Mouse (Mus musculus): Measurements from ENCODE around the gene Gba. TPM values are rescaled to one million over a fixed set of nuclear protein-coding genes. Genes with fewer than 3 reads are reported as not detected.
A peak's percentile ranks its signal among the peaks of the same experiment; 100 is the strongest.
"Not testable (repeated sequence)": the region's sequence is repeated elsewhere in the genome, so short reads cannot be mapped to it uniquely, and the experiment has no call there.

Gene Gba
- polyA plus RNA-seq, 1 experiment, result 40.6 TPM

DNA sequence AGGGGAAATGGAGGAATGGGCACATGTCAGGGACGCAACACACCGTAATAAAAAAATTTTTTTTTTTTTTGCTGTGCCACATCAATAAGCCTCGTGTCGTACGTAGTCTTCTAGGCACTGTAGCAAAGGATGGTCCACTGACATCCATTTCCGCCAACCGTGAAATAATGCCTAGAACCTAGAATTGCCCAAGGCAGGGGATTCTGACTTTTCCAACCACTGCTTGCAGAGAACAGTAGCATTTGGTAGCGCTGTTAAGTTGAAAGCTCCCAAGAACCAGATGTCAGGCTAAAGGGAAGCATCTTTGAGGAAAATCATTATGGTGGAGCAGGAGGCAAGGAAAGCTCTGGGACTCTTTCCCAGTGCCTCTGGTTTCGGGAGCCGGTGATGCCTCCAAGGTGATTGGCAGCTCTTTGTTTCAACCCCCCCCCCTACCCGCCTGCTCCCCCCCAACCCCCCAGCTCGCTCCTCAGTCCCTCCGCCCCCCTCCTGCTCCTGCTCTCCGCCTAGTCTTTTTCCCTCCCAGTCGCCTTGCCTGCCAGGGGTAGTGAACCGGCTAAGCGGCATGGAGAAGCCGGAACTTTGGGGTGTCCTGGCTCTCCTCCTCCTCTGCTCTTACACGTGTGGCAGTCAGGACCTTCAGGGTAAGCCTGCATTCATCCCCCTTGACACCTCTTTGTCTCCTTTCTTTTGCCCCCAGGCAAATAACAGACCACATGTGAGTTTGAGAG, 12.1 kb downstream of the Gba start, which contains the start of gene Thbs3:
Gene Thbs3 (plus strand): TSS at position 500 of the 731 bp plus-strand sequence.
- Histone ChIP-seq H3K79me3 (ENCODE audit: low read depth) (peaks cover 11% of the 10 kb centered on the region), H3K79me2 (ENCODE audit: control insufficient read depth, insufficient read depth) (peaks cover 31% of the 10 kb centered on the region), H3K27me3 (ENCODE audit: control insufficient read depth, insufficient read depth, insufficient read length) (no peaks in the 10 kb centered on the region), H3ac (ENCODE audit: control insufficient read depth, insufficient read length, low read depth) (peak within 1 kb of the TSS; percentile 86), H3K4me3 (ENCODE audit: insufficient read depth, poor library complexity, severe bottlenecking) (peak within 1 kb of the TSS; percentile 91), H3K36me3 (ENCODE audit: control insufficient read depth, insufficient read depth) (peaks cover 13% of the 10 kb centered on the region)
- TF ChIP-seq MYOD1 (IDR thresholded peaks at IDR 0.05; ENCODE audit: control insufficient read depth, insufficient read length, low read depth) (no peak), CEBPB (IDR thresholded peaks at IDR 0.05; ENCODE audit: low read depth) (no peak), CTCF (IDR thresholded peaks at IDR 0.05; ENCODE audit: control insufficient read depth, insufficient read depth, insufficient read length) (no peak)

DNA sequence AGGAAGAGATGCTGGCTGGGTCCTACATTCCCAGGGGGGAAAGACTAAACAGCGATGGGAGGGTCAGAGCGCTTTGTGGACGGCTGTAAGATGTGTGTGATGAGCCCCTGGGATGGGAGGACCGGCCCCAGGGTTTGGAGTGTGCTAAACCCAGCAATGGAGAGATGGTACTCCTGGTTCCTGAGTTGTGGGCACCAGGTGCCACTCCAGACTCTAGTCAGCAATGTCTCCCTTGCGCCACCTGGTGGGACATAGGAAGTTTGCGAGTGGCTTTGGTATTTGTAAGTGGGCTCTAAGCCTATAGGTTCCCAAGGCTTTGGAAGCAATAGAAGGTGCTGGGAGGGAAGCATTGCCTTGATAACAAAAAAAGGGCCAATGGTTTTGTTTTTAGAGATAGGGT, 13.1 kb downstream of the Gba start:
- H3K4me3 ChIP-seq (ENCODE audit: insufficient read depth, poor library complexity, severe bottlenecking), result no peak overlapping the region
- H3ac ChIP-seq (ENCODE audit: control insufficient read depth, insufficient read length, low read depth), result no peak overlapping the region
- TF ChIP-seq CTCF (IDR thresholded peaks at IDR 0.05; ENCODE audit: control insufficient read depth, insufficient read depth, insufficient read length) (peak; percentile 67), FOSL1 (IDR thresholded peaks at IDR 0.05; ENCODE audit: insufficient read depth, low read length, poor library complexity, severe bottlenecking) (no peak)
- peaks cover 29% of the 10 kb centered on the region for H3K79me2 ChIP-seq (ENCODE audit: control insufficient read depth, insufficient read depth)
- peaks cover 11% of the 10 kb centered on the region for H3K79me3 ChIP-seq (ENCODE audit: low read depth)
- peaks cover 6% of the 10 kb centered on the region for H3K36me3 ChIP-seq (ENCODE audit: control insufficient read depth, insufficient read depth)
- H3K27me3 ChIP-seq (ENCODE audit: control insufficient read depth, insufficient read depth, insufficient read length), result no peaks in the 10 kb centered on the region

DNA sequence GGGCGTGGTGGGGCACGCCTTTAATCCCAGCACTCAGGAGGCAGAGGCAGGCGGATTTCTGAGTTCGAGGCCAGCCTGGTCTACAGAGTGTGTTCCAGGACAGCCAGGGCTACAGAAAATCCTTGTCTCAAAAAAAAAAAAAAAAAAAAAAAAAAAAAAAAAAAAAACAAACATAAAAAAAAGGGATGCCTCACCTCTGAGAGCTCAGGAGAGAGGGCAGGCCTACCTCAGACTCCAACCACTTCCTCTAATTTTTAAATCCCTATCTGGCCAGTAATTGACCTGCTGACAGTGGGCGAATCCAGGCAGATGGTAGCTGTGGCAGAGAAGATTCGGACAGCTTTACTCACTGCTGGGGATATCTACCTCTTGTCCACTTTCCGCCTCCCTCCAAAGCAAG, 13.7 kb downstream of the Gba start:
- peaks cover 11% of the 10 kb centered on the region for H3K79me3 ChIP-seq (ENCODE audit: low read depth)
- H3K79me2 ChIP-seq (ENCODE audit: control insufficient read depth, insufficient read depth), result peaks cover 23% of the 10 kb centered on the region
- H3ac ChIP-seq (ENCODE audit: control insufficient read depth, insufficient read length, low read depth); H3K4me3 ChIP-seq (ENCODE audit: insufficient read depth, poor library complexity, severe bottlenecking); H3K36me3 ChIP-seq (ENCODE audit: control insufficient read depth, insufficient read depth); H3K27me3 ChIP-seq (ENCODE audit: control insufficient read depth, insufficient read depth, insufficient read length): not testable (repeated sequence)

DNA sequence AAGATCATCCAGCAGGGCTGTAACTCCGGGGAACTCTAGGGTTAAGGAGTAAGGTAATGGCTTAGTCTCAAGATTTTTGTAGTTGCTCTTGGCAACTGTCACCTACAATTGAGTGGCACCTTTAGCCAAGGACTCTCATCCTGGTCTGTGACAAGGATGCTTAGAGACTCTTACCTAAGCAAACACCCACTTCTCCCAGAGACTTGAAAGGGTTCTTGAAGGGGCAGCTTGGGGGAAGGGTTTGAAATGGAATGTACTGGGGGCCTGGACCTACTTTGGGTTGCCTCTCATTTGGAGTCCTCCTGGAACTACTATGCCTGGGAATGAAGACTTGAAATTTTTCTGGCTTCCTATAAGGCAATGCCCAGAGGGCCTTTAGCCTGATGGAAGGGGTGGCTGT, 15.5 kb downstream of the Gba start:
- Histone ChIP-seq H3K79me3 (ENCODE audit: low read depth) (peaks cover 3% of the 10 kb centered on the region), H3K27me3 (ENCODE audit: control insufficient read depth, insufficient read depth, insufficient read length) (no peaks in the 10 kb centered on the region), H3K4me3 (ENCODE audit: insufficient read depth, poor library complexity, severe bottlenecking) (no peak overlapping the region), H3K79me2 (ENCODE audit: control insufficient read depth, insufficient read depth) (peaks cover 5% of the 10 kb centered on the region), H3K36me3 (ENCODE audit: control insufficient read depth, insufficient read depth) (no peaks in the 10 kb centered on the region), H3ac (ENCODE audit: control insufficient read depth, insufficient read length, low read depth) (no peak overlapping the region)
- TF ChIP-seq MYOD1 (IDR thresholded peaks at IDR 0.05; ENCODE audit: control insufficient read depth, insufficient read length, low read depth) (no peak), CTCF (IDR thresholded peaks at IDR 0.05; ENCODE audit: control insufficient read depth, insufficient read depth, insufficient read length) (no peak), MAX (IDR thresholded peaks at IDR 0.05) (no peak), FOSL1 (IDR thresholded peaks at IDR 0.05; ENCODE audit: insufficient read depth, low read length, poor library complexity, severe bottlenecking) (no peak), USF1 (IDR thresholded peaks at IDR 0.05; ENCODE audit: low read depth) (no peak), MYOG (IDR thresholded peaks at IDR 0.05; ENCODE audit: control insufficient read depth, extremely low read depth, insufficient read length) (no peak), CEBPB (IDR thresholded peaks at IDR 0.05; ENCODE audit: low read depth) (no peak)

DNA sequence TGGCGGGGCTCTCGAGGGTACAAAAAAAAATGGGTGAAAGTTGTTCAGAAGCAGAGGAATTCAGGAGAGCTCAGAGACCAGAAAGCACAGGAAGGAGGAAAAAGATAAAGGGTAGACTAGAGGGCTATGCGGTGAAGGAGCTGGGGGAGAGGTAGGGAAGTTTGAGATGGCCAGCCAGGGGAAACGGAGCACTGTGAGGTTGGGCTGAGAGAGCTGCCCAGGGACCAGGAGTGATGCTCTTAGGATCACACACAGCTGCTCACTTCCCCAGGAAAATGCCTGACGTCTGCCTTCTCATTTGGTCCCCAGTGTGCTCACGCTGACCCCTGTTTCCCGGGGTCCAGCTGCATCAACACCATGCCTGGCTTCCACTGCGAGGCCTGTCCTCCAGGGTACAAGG, 16.8 kb downstream of the Gba start:
- H3K27me3 ChIP-seq (ENCODE audit: control insufficient read depth, insufficient read depth, insufficient read length), result no peaks in the 10 kb centered on the region
- H3K36me3 ChIP-seq (ENCODE audit: control insufficient read depth, insufficient read depth), result no peaks in the 10 kb centered on the region
- H3K4me3 ChIP-seq (ENCODE audit: insufficient read depth, poor library complexity, severe bottlenecking), result no peak overlapping the region
- no peak overlapping the region for H3ac ChIP-seq (ENCODE audit: control insufficient read depth, insufficient read length, low read depth)
- H3K79me2 ChIP-seq (ENCODE audit: control insufficient read depth, insufficient read depth), result no peaks in the 10 kb centered on the region
- TF ChIP-seq USF1 (IDR thresholded peaks at IDR 0.05; ENCODE audit: low read depth) (no peak), MAX (IDR thresholded peaks at IDR 0.05) (no peak), CEBPB (IDR thresholded peaks at IDR 0.05; ENCODE audit: low read depth) (no peak), MYOG (IDR thresholded peaks at IDR 0.05; ENCODE audit: control insufficient read depth, extremely low read depth, insufficient read length) (no peak), MYOD1 (IDR thresholded peaks at IDR 0.05; ENCODE audit: control insufficient read depth, insufficient read length, low read depth) (no peak), FOSL1 (IDR thresholded peaks at IDR 0.05; ENCODE audit: insufficient read depth, low read length, poor library complexity, severe bottlenecking) (no peak), CTCF (IDR thresholded peaks at IDR 0.05; ENCODE audit: control insufficient read depth, insufficient read depth, insufficient read length) (no peak)
- H3K79me3 ChIP-seq (ENCODE audit: low read depth), result no peaks in the 10 kb centered on the region

DNA sequence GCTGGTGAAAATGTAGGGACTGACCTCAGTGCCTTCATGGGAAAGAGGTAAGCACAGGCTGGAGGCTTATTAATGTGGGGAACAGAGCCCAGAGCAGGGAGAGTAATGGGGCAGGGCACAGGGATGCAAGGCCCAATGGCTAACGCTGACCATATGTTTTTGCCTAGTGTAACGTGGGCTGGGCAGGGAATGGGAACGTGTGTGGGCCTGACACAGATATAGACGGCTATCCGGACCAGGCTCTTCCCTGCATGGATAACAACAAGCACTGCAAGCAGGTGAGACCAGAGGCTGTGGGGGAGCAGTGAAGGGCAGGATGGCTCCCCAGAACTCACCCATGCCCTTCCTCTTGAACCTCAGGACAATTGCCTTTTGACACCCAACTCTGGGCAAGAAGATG, 18.4 kb downstream of the Gba start:
- Histone ChIP-seq H3ac (ENCODE audit: control insufficient read depth, insufficient read length, low read depth) (no peak overlapping the region), H3K79me2 (ENCODE audit: control insufficient read depth, insufficient read depth) (no peaks in the 10 kb centered on the region), H3K36me3 (ENCODE audit: control insufficient read depth, insufficient read depth) (no peaks in the 10 kb centered on the region), H3K79me3 (ENCODE audit: low read depth) (no peaks in the 10 kb centered on the region), H3K4me3 (ENCODE audit: insufficient read depth, poor library complexity, severe bottlenecking) (no peak overlapping the region), H3K27me3 (ENCODE audit: control insufficient read depth, insufficient read depth, insufficient read length) (no peaks in the 10 kb centered on the region)
- no peak for TF ChIP-seq USF1 (IDR thresholded peaks at IDR 0.05; ENCODE audit: low read depth)
- TF ChIP-seq FOSL1 (IDR thresholded peaks at IDR 0.05; ENCODE audit: insufficient read depth, low read length, poor library complexity, severe bottlenecking), result no peak
- TF ChIP-seq CEBPB (IDR thresholded peaks at IDR 0.05; ENCODE audit: low read depth), result no peak
- no peak for TF ChIP-seq CTCF (IDR thresholded peaks at IDR 0.05; ENCODE audit: control insufficient read depth, insufficient read depth, insufficient read length)
- no peak for TF ChIP-seq MAX (IDR thresholded peaks at IDR 0.05)
- no peak for TF ChIP-seq MYOG (IDR thresholded peaks at IDR 0.05; ENCODE audit: control insufficient read depth, extremely low read depth, insufficient read length)
- TF ChIP-seq MYOD1 (IDR thresholded peaks at IDR 0.05; ENCODE audit: control insufficient read depth, insufficient read length, low read depth), result no peak
